Mouse (Mus musculus) stomach, embryonic 16.5 days (tissue): ENCODE results near the gene Ppt2. TPM values are rescaled to one million over a fixed set of nuclear protein-coding genes. Genes with fewer than 3 reads are reported as not detected.

Experiments used
- ATAC-seq: fragments of 200-750 bp; cut with Nextera tagmentation; 2 replicates; pipeline ENCODE4 v1.8.0; 2017; ENCODE audit warnings: moderate number of reproducible peaks, moderate TSS enrichment; ENCODE audit not compliant: insufficient read depth, low FRiP score
- H3K27ac ChIP-seq: fragments of 300-500 bp; sonication (generic); 2 replicates; pipeline ENCODE4 v1.5.1; 2014; ENCODE audit warnings: low read length
- H3K27me3 ChIP-seq: fragments of 300-500 bp; sonication (generic); 2 replicates; pipeline ENCODE4 v1.6.1; 2014; ENCODE audit warnings: low read length, control low read depth, mixed read lengths; ENCODE audit not compliant: control insufficient read depth, insufficient read depth
- H3K36me3 ChIP-seq: fragments of 300-500 bp; sonication (generic); 2 replicates; pipeline ENCODE4 v1.6.1; 2014; ENCODE audit warnings: low read length; ENCODE audit not compliant: control insufficient read depth, insufficient read depth
- H3K4me1 ChIP-seq: fragments of 300-500 bp; sonication (generic); 2 replicates; pipeline ENCODE4 v1.6.1; 2014; ENCODE audit warnings: low read length, control low read depth, mixed read lengths; ENCODE audit not compliant: control insufficient read depth, insufficient read depth
- H3K4me2 ChIP-seq: fragments of 300-500 bp; sonication (generic); 2 replicates; pipeline ENCODE4 v1.6.1; 2014; ENCODE audit warnings: low read depth, low read length, mixed read lengths
- H3K4me3 ChIP-seq: fragments of 300-500 bp; sonication (generic); replicated peaks from 2 replicates; pipeline ENCODE4 v1.5.1; 2014; ENCODE audit warnings: mild to moderate bottlenecking, low read length
- H3K9ac ChIP-seq: fragments of 300-500 bp; sonication (generic); 2 replicates; pipeline ENCODE4 v1.6.1; 2014; ENCODE audit warnings: low read length
- H3K9me3 ChIP-seq: fragments of 300-500 bp; sonication (generic); replicated peaks from 2 replicates; pipeline ENCODE4 v1.6.1; 2016; ENCODE audit warnings: low read length, control low read depth; ENCODE audit not compliant: control insufficient read depth
- WGBS: fragments of 180-500 bp; shearing (Covaris S2); extraction: QIAGEN DNeasy Blood & Tissue Kit; methylation state at CpG from one replicate; pipeline ENCODE4 v1.1.7; 2014; 5-methylcytosine and 5-hydroxymethylcytosine counted together
- polyA plus RNA-seq: library from polyadenylated mRNA; unstranded; fragments of >200 nt; fragmentation: Nextera tagmentation; extraction: Ambion mirVana; gene quantifications from 2 replicates; pipeline ENCODE4 v1.2.1, GENCODE M21; 2015

The Ppt2 gene
- polyA plus RNA-seq, 1 experiment from 2014 or later, result 25.2 TPM

GRCm38 (mm10) chr17:34599891-34600290 lies 28.4 kb downstream of the Ppt2 start:
- ATAC-seq, result no peak
- 74% methylated on average over 9 of the region's 9 CpGs for WGBS
- H3K9ac ChIP-seq, result no peak overlapping the region
- no peak overlapping the region for H3K4me3 ChIP-seq
- H3K27ac ChIP-seq, result no peak overlapping the region
- no peaks in the 10 kb centered on the region for H3K27me3 ChIP-seq
- peaks cover 17% of the 10 kb centered on the region for H3K36me3 ChIP-seq
- no peaks in the 10 kb centered on the region for H3K9me3 ChIP-seq
- H3K4me1 ChIP-seq, result peaks cover 41% of the 10 kb centered on the region
- H3K4me2 ChIP-seq, result no peak overlapping the region

- Histone ChIP-seq H3K27me3 (no peaks in the 10 kb centered on the region), H3K9me3 (no peaks in the 10 kb centered on the region), H3K4me3 (no peak within 1 kb of the TSS), H3K4me1 (peaks cover 48% of the 10 kb centered on the region), H3K9ac (peak within 1 kb of the TSS; percentile 51; the same call in 1 of the 2 replicates), H3K36me3 (peaks cover 22% of the 10 kb centered on the region), H3K27ac (peak within 1 kb of the TSS; percentile 38; the same call in 1 of the 2 replicates), H3K4me2 (no peak within 1 kb of the TSS)
- ATAC-seq, result no peak
- 19% methylated on average over 6 of the region's 6 CpGs for WGBS
These were observed 30.7 kb downstream of the Ppt2 start, which contains the start of gene Ager for GRCm38 (mm10) chr17:34597566-34598095. Gene Ager (plus strand): TSS chr17:34597862.

- no peaks in the 10 kb centered on the region for H3K9me3 ChIP-seq
- H3K27ac ChIP-seq, result no peak overlapping the region
- peaks cover 22% of the 10 kb centered on the region for H3K36me3 ChIP-seq
- no peak overlapping the region for H3K4me3 ChIP-seq
- no peaks in the 10 kb centered on the region for H3K27me3 ChIP-seq
- ATAC-seq, result no peak
- 62% methylated on average over 8 of the region's 8 CpGs for WGBS
- H3K9ac ChIP-seq, result no peak overlapping the region
- H3K4me2 ChIP-seq, result no peak overlapping the region
- H3K4me1 ChIP-seq, result peaks cover 47% of the 10 kb centered on the region
These were observed 32.2 kb downstream of the Ppt2 start for GRCm38 (mm10) chr17:34596098-34596497.

GRCm38 (mm10) chr17:34593752-34594525 lies 34.4 kb downstream of the Ppt2 start:
- ATAC-seq, result no peak
- Histone ChIP-seq H3K27ac (peak overlapping the region; percentile 99), H3K36me3 (peaks cover 14% of the 10 kb centered on the region; the same call in 1 of the 2 replicates), H3K4me2 (peak overlapping the region; percentile 73), H3K27me3 (no peaks in the 10 kb centered on the region), H3K9me3 (no peaks in the 10 kb centered on the region), H3K4me3 (peak overlapping the region; percentile 91), H3K9ac (peak overlapping the region; percentile 99), H3K4me1 (peaks cover 67% of the 10 kb centered on the region)
- 39% methylated on average over 33 of the region's 34 CpGs for WGBS

- WGBS, result 1% methylated on average over 32 of the region's 32 CpGs
- Histone ChIP-seq H3K4me1 (peaks cover 67% of the 10 kb centered on the region), H3K4me3 (peak overlapping the region; percentile 91), H3K4me2 (peak overlapping the region; percentile 73), H3K27ac (peak overlapping the region; percentile 99), H3K36me3 (peaks cover 14% of the 10 kb centered on the region; the same call in 1 of the 2 replicates), H3K27me3 (no peaks in the 10 kb centered on the region), H3K9me3 (no peaks in the 10 kb centered on the region), H3K9ac (peak overlapping the region; percentile 99)
- ATAC-seq, result 0 out of 2 replicates have a peak, but pooled peaks have one; percentile 0
These were observed 35.4 kb downstream of the Ppt2 start for GRCm38 (mm10) chr17:34592581-34593549.

GRCm38 (mm10) chr17:34591994-34592375 lies 36.3 kb downstream of the Ppt2 start:
- Histone ChIP-seq H3K9me3 (no peaks in the 10 kb centered on the region), H3K4me2 (peak overlapping the region; percentile 80), H3K36me3 (peaks cover 14% of the 10 kb centered on the region; the same call in 1 of the 2 replicates), H3K27me3 (no peaks in the 10 kb centered on the region), H3K9ac (peak overlapping the region; percentile 99), H3K4me1 (peaks cover 61% of the 10 kb centered on the region), H3K27ac (peak overlapping the region; percentile 99), H3K4me3 (peak overlapping the region; percentile 91)
- peak; percentile 65 for ATAC-seq
- 1% methylated on average over 27 of the region's 35 CpGs for WGBS

- peak; percentile 7; the same call in 1 of the 2 replicates for ATAC-seq
- Histone ChIP-seq H3K4me3 (peak within 1 kb of the TSS; percentile 91), H3K27me3 (no peaks in the 10 kb centered on the region), H3K4me1 (peaks cover 65% of the 10 kb centered on the region), H3K36me3 (peaks cover 14% of the 10 kb centered on the region; the same call in 1 of the 2 replicates), H3K9me3 (no peaks in the 10 kb centered on the region), H3K27ac (peak within 1 kb of the TSS; percentile 99), H3K9ac (peak within 1 kb of the TSS; percentile 99), H3K4me2 (peak within 1 kb of the TSS; percentile 80)
- WGBS, result 4% methylated on average over 21 of the region's 21 CpGs
These were observed 37.0 kb downstream of the Ppt2 start, which contains the start of gene Pbx2 for GRCm38 (mm10) chr17:34591029-34591993. Gene Pbx2 (plus strand): TSS chr17:34591266.
